Comparison of ENCODE assay signal across 15 mouse cellular contexts in genomic region chr1:29057339-29057738, GRCm38 (mm10).
DNase-seq lines count a peak whose midpoint lies in the region.
"Had no signal": no experiment of that assay in that cellular context is flagged by ENCODE, and none has a peak within 500 bp of the region (broad histone marks: within the 10 kb centered on the region; RNA-seq: fewer than 3 reads in every experiment).

No protein-coding gene starts in this region.

- peak; percentile 2 for DNase-seq in layer of hippocampus, adult 9-11 months
- no peak for DNase-seq in layer of hippocampus, adult 11-12 months (ENCODE audit: low spot score)
- peak; percentile 28 for DNase-seq in MN1 (ENCODE audit: low spot score)
- peak; percentile 76 for DNase-seq in brain, adult 2 months (ENCODE audit: low read depth, low spot score)
- no peak for DNase-seq in thymus, postnatal 10 days (ENCODE audit: low spot score in 2 of 2)
- no peak for DNase-seq in testis, postnatal 10 days (ENCODE audit: low spot score)
- DNase-seq: adrenal gland, adult 8-10 months; adrenal gland, postnatal 14 days; adrenal gland, postnatal 36 days; cerebellum, adult 11 months; cerebellum, adult 18-20 months; cerebellum, adult 8-10 months; cerebellum, adult 9-11 months; cerebellum, postnatal 36 days; embryo, embryonic 11 days had no signal

Comparison
In these comparisons a context has a peak if more than half of its experiments do, and no peak if none do; other contexts are left out.
1. DNase-seq: peak in layer of hippocampus, adult 9-11 months (single experiment), MN1 (single experiment) and brain, adult 2 months (single experiment); none in layer of hippocampus, adult 11-12 months (single experiment), thymus, postnatal 10 days (0 of 2) and testis, postnatal 10 days (single experiment).